Mouse (Mus musculus): ENCODE measurements around the gene Vmn1r67. TPM values are rescaled to one million over a fixed set of nuclear protein-coding genes. Genes with fewer than 3 reads are reported as not detected.
A peak's percentile ranks its signal among the peaks of the same experiment; 100 is the strongest.

Gene Vmn1r67
- not detected in 2 replicates for polyA plus RNA-seq (2014; fragmentation: Nextera tagmentation; extraction: Ambion mirVana)

GRCm38 (mm10) chr7:10443031-10443430, at the start of gene Vmn1r67:
Gene Vmn1r67, plus strand, starts transcription at chr7:10443331.
- Histone ChIP-seq H3K27ac (ENCODE audit: low read depth, low read length) (no peak within 1 kb of the TSS), H3K9ac (ENCODE audit: low read depth, low read length) (no peak within 1 kb of the TSS), H3K4me1 (replicated peaks; ENCODE audit: control insufficient read depth, insufficient read depth, low read length) (no peaks in the 10 kb centered on the region), H3K9me3 (ENCODE audit: control insufficient read depth, low read length) (no peaks in the 10 kb centered on the region; the same call in 1 of the 2 replicates), H3K36me3 (ENCODE audit: control insufficient read depth, insufficient read depth, low read length) (no peaks in the 10 kb centered on the region), H3K27me3 (ENCODE audit: control insufficient read depth, insufficient read depth, low read length) (no peaks in the 10 kb centered on the region), H3K4me2 (replicated peaks; ENCODE audit: low read depth, low read length) (no peak within 1 kb of the TSS), H3K4me3 (ENCODE audit: low read depth, low read length) (no peak within 1 kb of the TSS)
- no peak for ATAC-seq (ENCODE audit: low FRiP score)
- DNase-seq (ENCODE audit: low spot score) = no peak

- DNase-seq (ENCODE audit: low spot score) (no peak), ATAC-seq (ENCODE audit: low FRiP score) (no peak)
- 78% methylated on average over 3 of the region's 3 CpGs for WGBS
- Histone ChIP-seq H3K9ac (ENCODE audit: low read depth, low read length) (no peak overlapping the region), H3K4me3 (ENCODE audit: low read depth, low read length) (no peak overlapping the region), H3K4me2 (replicated peaks; ENCODE audit: low read depth, low read length) (no peak overlapping the region), H3K36me3 (ENCODE audit: control insufficient read depth, insufficient read depth, low read length) (no peaks in the 10 kb centered on the region), H3K27ac (ENCODE audit: low read depth, low read length) (no peak overlapping the region), H3K4me1 (replicated peaks; ENCODE audit: control insufficient read depth, insufficient read depth, low read length) (no peaks in the 10 kb centered on the region), H3K27me3 (ENCODE audit: control insufficient read depth, insufficient read depth, low read length) (no peaks in the 10 kb centered on the region), H3K9me3 (ENCODE audit: control insufficient read depth, low read length) (no peaks in the 10 kb centered on the region; the same call in 1 of the 2 replicates)
These were observed 15.0 kb downstream of the Vmn1r67 start for GRCm38 (mm10) chr7:10458166-10458565.

- H3K27ac ChIP-seq (ENCODE audit: low read depth, low read length) = no peak overlapping the region
- no peak overlapping the region for H3K4me2 ChIP-seq (replicated peaks; ENCODE audit: low read depth, low read length)
- DNase-seq (ENCODE audit: low spot score) = no peak
- no peaks in the 10 kb centered on the region for H3K4me1 ChIP-seq (replicated peaks; ENCODE audit: control insufficient read depth, insufficient read depth, low read length)
- H3K9ac ChIP-seq (ENCODE audit: low read depth, low read length) = no peak overlapping the region
- no peaks in the 10 kb centered on the region for H3K36me3 ChIP-seq (ENCODE audit: control insufficient read depth, insufficient read depth, low read length)
- no peaks in the 10 kb centered on the region for H3K9me3 ChIP-seq (ENCODE audit: control insufficient read depth, low read length)
- no peak overlapping the region for H3K4me3 ChIP-seq (ENCODE audit: low read depth, low read length)
- no peak for ATAC-seq (ENCODE audit: low FRiP score)
- no peaks in the 10 kb centered on the region for H3K27me3 ChIP-seq (ENCODE audit: control insufficient read depth, insufficient read depth, low read length)
These were observed 36.7 kb downstream of the Vmn1r67 start for GRCm38 (mm10) chr7:10479813-10480212.

GRCm38 (mm10) chr7:10480588-10481233, 37.6 kb downstream of the Vmn1r67 start:
- H3K27ac ChIP-seq (ENCODE audit: low read depth, low read length) = no peak overlapping the region
- H3K4me2 ChIP-seq (replicated peaks; ENCODE audit: low read depth, low read length) = no peak overlapping the region
- H3K27me3 ChIP-seq (ENCODE audit: control insufficient read depth, insufficient read depth, low read length) = no peaks in the 10 kb centered on the region
- peak; percentile 12 for DNase-seq (ENCODE audit: low spot score)
- H3K9ac ChIP-seq (ENCODE audit: low read depth, low read length) = no peak overlapping the region
- 55% methylated on average over 18 of the region's 18 CpGs for WGBS
- no peaks in the 10 kb centered on the region for H3K9me3 ChIP-seq (ENCODE audit: control insufficient read depth, low read length)
- peak overlapping the region; percentile 12; the same call in 1 of the 2 replicates for H3K4me3 ChIP-seq (ENCODE audit: low read depth, low read length)
- H3K4me1 ChIP-seq (replicated peaks; ENCODE audit: control insufficient read depth, insufficient read depth, low read length) = no peaks in the 10 kb centered on the region
- no peaks in the 10 kb centered on the region for H3K36me3 ChIP-seq (ENCODE audit: control insufficient read depth, insufficient read depth, low read length)
- peak; percentile 64 for ATAC-seq (ENCODE audit: low FRiP score)

GRCm38 (mm10) chr7:10494786-10495521, 51.8 kb downstream of the Vmn1r67 start, which contains the start of gene Zik1:
Gene Zik1, minus strand, starts transcription at chr7:10495394.
- H3K27me3 ChIP-seq (ENCODE audit: control insufficient read depth, insufficient read depth, low read length) = no peaks in the 10 kb centered on the region
- H3K9ac ChIP-seq (ENCODE audit: low read depth, low read length) = peak within 1 kb of the TSS; percentile 79
- peak within 1 kb of the TSS; percentile 55 for H3K4me2 ChIP-seq (replicated peaks; ENCODE audit: low read depth, low read length)
- peak within 1 kb of the TSS; percentile 66 for H3K4me3 ChIP-seq (ENCODE audit: low read depth, low read length)
- no peak within 1 kb of the TSS for H3K27ac ChIP-seq (ENCODE audit: low read depth, low read length)
- H3K9me3 ChIP-seq (ENCODE audit: control insufficient read depth, low read length) = no peaks in the 10 kb centered on the region
- peaks cover 3% of the 10 kb centered on the region; the same call in 1 of the 2 replicates for H3K4me1 ChIP-seq (replicated peaks; ENCODE audit: control insufficient read depth, insufficient read depth, low read length)
- peaks cover 4% of the 10 kb centered on the region; the same call in 1 of the 2 replicates for H3K36me3 ChIP-seq (ENCODE audit: control insufficient read depth, insufficient read depth, low read length)
- DNase-seq (ENCODE audit: low spot score) = peak; percentile 87
- ATAC-seq (ENCODE audit: low FRiP score) = peak; percentile 99
- 3% methylated on average over 33 of the region's 33 CpGs for WGBS

- Histone ChIP-seq H3K9me3 (ENCODE audit: control insufficient read depth, low read length) (no peaks in the 10 kb centered on the region), H3K4me3 (ENCODE audit: low read depth, low read length) (no peak overlapping the region), H3K27ac (ENCODE audit: low read depth, low read length) (no peak overlapping the region), H3K9ac (ENCODE audit: low read depth, low read length) (no peak overlapping the region), H3K27me3 (ENCODE audit: control insufficient read depth, insufficient read depth, low read length) (no peaks in the 10 kb centered on the region), H3K4me1 (replicated peaks; ENCODE audit: control insufficient read depth, insufficient read depth, low read length) (peaks cover 3% of the 10 kb centered on the region; the same call in 1 of the 2 replicates), H3K36me3 (ENCODE audit: control insufficient read depth, insufficient read depth, low read length) (no peaks in the 10 kb centered on the region), H3K4me2 (replicated peaks; ENCODE audit: low read depth, low read length) (peak overlapping the region; percentile 55)
- ATAC-seq (ENCODE audit: low FRiP score) = no peak; the same call in none of the 2 replicates
- 37% methylated on average over 6 of the region's 6 CpGs for WGBS
- no peak for DNase-seq (ENCODE audit: low spot score)
These were observed 52.4 kb downstream of the Vmn1r67 start for GRCm38 (mm10) chr7:10495578-10495977.

Other genes with a start within 250 kb of the Vmn1r67 start
- gene Vmn1r66, start 165.3 kb upstream of the Vmn1r67 start, polyA plus RNA-seq (2014; fragmentation: Nextera tagmentation; extraction: Ambion mirVana) = not detected in 2 replicates
- gene Zik1, start 52.1 kb downstream of the Vmn1r67 start, polyA plus RNA-seq (2014; fragmentation: Nextera tagmentation; extraction: Ambion mirVana) = 40.0 and 46.8 TPM in 2 replicates
- gene Vmn1r68, start 115.2 kb downstream of the Vmn1r67 start, polyA plus RNA-seq (2014; fragmentation: Nextera tagmentation; extraction: Ambion mirVana) = not detected in 2 replicates
- not detected in 2 replicates for gene Vmn1r69, start 170.3 kb downstream of the Vmn1r67 start, polyA plus RNA-seq (2014; fragmentation: Nextera tagmentation; extraction: Ambion mirVana)
- not detected in 2 replicates for gene Vmn1r70, start 188.2 kb downstream of the Vmn1r67 start, polyA plus RNA-seq (2014; fragmentation: Nextera tagmentation; extraction: Ambion mirVana)
- gene Nlrp4b, start 244.5 kb downstream of the Vmn1r67 start, polyA plus RNA-seq (2014; fragmentation: Nextera tagmentation; extraction: Ambion mirVana) = not detected in 2 replicates

Data from hindbrain, embryonic 11.5 days (tissue).